Comparison of ENCODE assay signal across 8 mouse cellular contexts in the genomic region with DNA sequence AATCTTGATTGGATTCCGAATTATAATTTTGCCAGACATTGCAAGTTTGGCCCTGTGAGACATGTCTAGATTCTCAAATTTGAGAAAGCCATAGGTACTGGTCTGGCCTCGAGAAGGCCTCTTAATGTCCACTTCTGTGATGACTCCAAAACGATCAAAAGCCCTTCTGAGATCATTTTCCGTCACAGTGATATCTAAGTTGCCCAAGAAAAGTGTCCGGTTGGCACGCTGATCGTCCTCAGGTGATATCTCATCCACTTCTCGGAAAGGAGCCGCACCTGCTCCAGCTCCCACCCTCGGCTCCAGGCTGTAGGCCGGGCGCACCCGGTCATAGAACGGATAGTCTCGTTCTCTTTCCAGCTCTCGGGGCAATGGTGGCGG. TPM values are rescaled to one million over a fixed set of nuclear protein-coding genes. Genes with fewer than 3 reads are reported as not detected.
DNase-seq lines count a peak whose midpoint lies in the region; ATAC-seq and TF ChIP-seq lines count a peak whose summit lies in the region.

No protein-coding gene starts in this region.

- TF ChIP-seq CTCF in thymus, adult 2 months (IDR thresholded peaks at IDR 0.05; ENCODE audit: borderline replicate concordance, control insufficient read depth, extremely low read depth, insufficient read depth, low read length, poor library complexity), result no peak

- H3K9ac ChIP-seq in liver, embryonic 11.5 days (ENCODE audit: low read depth, low read length), result peak overlapping the region; percentile 99

- WGBS in thymus, adult 2 months, result 42% methylated on average over 17 of the region's 17 CpGs
- 19% methylated on average over 17 of the region's 17 CpGs for WGBS in liver, embryonic 11.5 days

- no peaks in the 10 kb centered on the region for H3K27me3 ChIP-seq in thymus, adult 2 months (ENCODE audit: control insufficient read depth, insufficient read depth, low read length)
- no peaks in the 10 kb centered on the region for H3K27me3 ChIP-seq in liver, embryonic 11.5 days (replicated peaks; ENCODE audit: control insufficient read depth, insufficient read depth, low read length)

- ATAC-seq in liver, embryonic 11.5 days (replicated peaks; ENCODE audit: low FRiP score), result no peak
- no peak for ATAC-seq in frontal cortex, adult (ENCODE audit: low TSS enrichment)

- peak overlapping the region; percentile 85 for H3K4me3 ChIP-seq in thymus, adult 2 months (ENCODE audit: control insufficient read depth, insufficient read depth, low read length)
- peak overlapping the region; percentile 97 for H3K4me3 ChIP-seq in liver, embryonic 11.5 days (ENCODE audit: low read depth, low read length)

- TF ChIP-seq POLR2A in thymus, adult 2 months (IDR thresholded peaks at IDR 0.05; ENCODE audit: control insufficient read depth, extremely low read depth, insufficient read depth, low read length, poor library complexity), result no peak

- no peak overlapping the region for H3K27ac ChIP-seq in thymus, adult 2 months (ENCODE audit: control insufficient read depth, insufficient read depth, low read length)
- H3K27ac ChIP-seq in liver, embryonic 11.5 days (ENCODE audit: low read depth, low read length), result peak overlapping the region; percentile 97; the same call in 1 of the 2 replicates

- peaks cover 24% of the 10 kb centered on the region for H3K4me1 ChIP-seq in thymus, adult 2 months (replicated peaks; ENCODE audit: control insufficient read depth, insufficient read depth, low read length)
- peaks cover 24% of the 10 kb centered on the region for H3K4me1 ChIP-seq in liver, embryonic 11.5 days (replicated peaks; ENCODE audit: control insufficient read depth, insufficient read depth, low read length)

- H3K4me2 ChIP-seq in liver, embryonic 11.5 days, result peak overlapping the region; percentile 97

- H3K9me3 ChIP-seq in liver, embryonic 11.5 days (ENCODE audit: control insufficient read depth, low read length), result no peaks in the 10 kb centered on the region

- H3K36me3 ChIP-seq in thymus, adult 2 months (ENCODE audit: control insufficient read depth, insufficient read depth, low read length), result peaks cover 6% of the 10 kb centered on the region
- H3K36me3 ChIP-seq in liver, embryonic 11.5 days (ENCODE audit: control insufficient read depth, insufficient read depth, low read length), result peaks cover 18% of the 10 kb centered on the region

- DNase-seq in cerebellum, adult 9-11 months, result peak; percentile 57
- DNase-seq in cerebellum, adult 18-20 months, result no peak
- DNase-seq in thymus, adult 2 months, result peak; percentile 39
- DNase-seq in thymus, postnatal 14 days, result no peak
- DNase-seq in liver, embryonic 11.5 days (ENCODE audit: low spot score), result no peak
- no peak for DNase-seq in urinary bladder, postnatal 25 days (ENCODE audit: low spot score)
- DNase-seq in frontal cortex, postnatal 36 days (ENCODE audit: low spot score in 2 of 2), result no peak

RNA-seq across cellular contexts. Expression of gene Rbm15, which starts 1.7 kb away (rescaled TPM):
- 16.4 and 20.9 TPM in 2 replicates for polyA plus RNA-seq in thymus, adult 2 months (2012; rRNA removed)
- 16.3 and 16.9 TPM in 2 replicates for polyA plus RNA-seq in liver, embryonic 11.5 days (2014; fragmentation: Nextera tagmentation; extraction: Ambion mirVana)

RNA-seq across cellular contexts. Expression of gene Slc16a4, which starts 40.7 kb away (rescaled TPM):
- 0.11 and 0.20 TPM in 2 replicates for polyA plus RNA-seq in thymus, adult 2 months (2012; rRNA removed)
- 1.4 and 1.9 TPM in 2 replicates for polyA plus RNA-seq in liver, embryonic 11.5 days (2014; fragmentation: Nextera tagmentation; extraction: Ambion mirVana)

RNA-seq across cellular contexts. Expression of gene Lamtor5, which starts 53.1 kb away (rescaled TPM):
- polyA plus RNA-seq in thymus, adult 2 months (2012; rRNA removed), result 109 and 126 TPM in 2 replicates
- polyA plus RNA-seq in liver, embryonic 11.5 days (2014; fragmentation: Nextera tagmentation; extraction: Ambion mirVana), result 172 and 185 TPM in 2 replicates

Comparison
In these comparisons a context has a peak if more than half of its experiments do, and no peak if none do; other contexts are left out.
1. DNase-seq: peak in cerebellum, adult 9-11 months (single experiment) and thymus, adult 2 months (single experiment); none in cerebellum, adult 18-20 months (0 of 2), thymus, postnatal 14 days (single experiment), liver, embryonic 11.5 days (single experiment), urinary bladder, postnatal 25 days (single experiment) and frontal cortex, postnatal 36 days (0 of 2).